Mouse (Mus musculus): ENCODE data around the gene 6030452D12Rik.

Gene 6030452D12Rik

GRCm38 (mm10) chr8:106516581-106516980 is 16.3 kb downstream of the 6030452D12Rik start:
- DNase-seq (ENCODE audit: low spot score in 2 of 2) = no peak

- no peak for DNase-seq (ENCODE audit: low spot score in 2 of 2)
Observed at GRCm38 (mm10) chr8:106518763-106519162, 18.4 kb downstream of the 6030452D12Rik start.

GRCm38 (mm10) chr8:106520578-106520977 is 20.3 kb downstream of the 6030452D12Rik start:
- DNase-seq (ENCODE audit: low spot score in 2 of 2) = no peak

GRCm38 (mm10) chr8:106521845-106522244 is 21.5 kb downstream of the 6030452D12Rik start:
- no peak for DNase-seq (ENCODE audit: low spot score in 2 of 2)

- DNase-seq (ENCODE audit: low spot score in 2 of 2) = no peak
Observed at GRCm38 (mm10) chr8:106526725-106527124, 26.4 kb downstream of the 6030452D12Rik start.

- DNase-seq (ENCODE audit: low spot score in 2 of 2) = no peak
Observed at GRCm38 (mm10) chr8:106527241-106528036, 27.1 kb downstream of the 6030452D12Rik start.

- DNase-seq (ENCODE audit: low spot score in 2 of 2) = no peak
Observed at GRCm38 (mm10) chr8:106528596-106529249, 28.4 kb downstream of the 6030452D12Rik start.

- no peak for DNase-seq (ENCODE audit: low spot score in 2 of 2)
Observed at GRCm38 (mm10) chr8:106529885-106530482, 29.7 kb downstream of the 6030452D12Rik start.

- DNase-seq (ENCODE audit: low spot score in 2 of 2) = peak in 1 of 2 experiments; percentile 69
Observed at GRCm38 (mm10) chr8:106530566-106530965, 30.2 kb downstream of the 6030452D12Rik start.

GRCm38 (mm10) chr8:106533709-106534108 is 33.4 kb downstream of the 6030452D12Rik start:
- no peak for DNase-seq (ENCODE audit: low spot score in 2 of 2)

- peak; percentile 63 to 83 for DNase-seq (ENCODE audit: low spot score in 2 of 2)
Observed at GRCm38 (mm10) chr8:106534449-106534848, 34.1 kb downstream of the 6030452D12Rik start.

- no peak for DNase-seq (ENCODE audit: low spot score in 2 of 2)
Observed at GRCm38 (mm10) chr8:106535448-106535847, 35.1 kb downstream of the 6030452D12Rik start.

GRCm38 (mm10) chr8:106539193-106539592 is 38.9 kb downstream of the 6030452D12Rik start:
- DNase-seq (ENCODE audit: low spot score in 2 of 2) = no peak

- no peak for DNase-seq (ENCODE audit: low spot score in 2 of 2)
Observed at GRCm38 (mm10) chr8:106541002-106541401, 40.7 kb downstream of the 6030452D12Rik start.

- no peak for DNase-seq (ENCODE audit: low spot score in 2 of 2)
Observed at GRCm38 (mm10) chr8:106543043-106543442, 42.7 kb downstream of the 6030452D12Rik start.

GRCm38 (mm10) chr8:106545149-106545548 is 44.8 kb downstream of the 6030452D12Rik start:
- no peak for DNase-seq (ENCODE audit: low spot score in 2 of 2)

- DNase-seq (ENCODE audit: low spot score in 2 of 2) = no peak
Observed at GRCm38 (mm10) chr8:106546746-106547145, 46.4 kb downstream of the 6030452D12Rik start.

- DNase-seq (ENCODE audit: low spot score in 2 of 2) = no peak
Observed at GRCm38 (mm10) chr8:106548366-106548936, 48.1 kb downstream of the 6030452D12Rik start.

GRCm38 (mm10) chr8:106550906-106551305 is 50.6 kb downstream of the 6030452D12Rik start:
- DNase-seq (ENCODE audit: low spot score in 2 of 2) = no peak

- DNase-seq (ENCODE audit: low spot score in 2 of 2) = no peak
Observed at GRCm38 (mm10) chr8:106554011-106554410, 53.7 kb downstream of the 6030452D12Rik start.

GRCm38 (mm10) chr8:106556068-106556645 is 55.8 kb downstream of the 6030452D12Rik start:
- no peak for DNase-seq (ENCODE audit: low spot score in 2 of 2)

Measured in spleen, postnatal 4 days (tissue).